Mouse (Mus musculus): ENCODE measurements around the gene Hsbp1.

GRCm38 (mm10) chr8:119358175-119358574 is 13.9 kb downstream of the Hsbp1 start:
- no peak for TF ChIP-seq CTCF (IDR thresholded peaks at IDR 0.05; ENCODE audit: low read depth)
- no peak for TF ChIP-seq EP300 (IDR thresholded peaks at IDR 0.05; ENCODE audit: low read depth)
